Mouse (Mus musculus) urinary bladder, adult 2 months (tissue): Measurements from ENCODE around the gene Igf2. TPM values are rescaled to one million over a fixed set of nuclear protein-coding genes. Genes with fewer than 3 reads are reported as not detected.
A peak's percentile ranks its signal among the peaks of the same experiment; 100 is the strongest.

ENCODE experiments used
- DNase-seq: peaks from one replicate; pipeline ENCODE4 v3.0.0; 2022; ENCODE audit warnings: low spot score
- polyA plus RNA-seq: library from polyadenylated mRNA; depleted of rRNA; stranded (reverse); fragments of >200 nt; gene quantifications from 2 replicates; pipeline ENCODE4 v1.2.3, GENCODE M21; 2012; rRNA removed

The Igf2 gene
- polyA plus RNA-seq, 1 experiment: 11.9 TPM

- no peak for DNase-seq
These were observed 7.4 kb downstream of the Igf2 start for GRCm38 (mm10) chr7:142659181-142659681.

GRCm38 (mm10) chr7:142658681-142659180 lies 7.9 kb downstream of the Igf2 start:
- no peak for DNase-seq

GRCm38 (mm10) chr7:142657821-142658614 lies 8.6 kb downstream of the Igf2 start:
- DNase-seq: no peak

GRCm38 (mm10) chr7:142657341-142657791 lies 9.2 kb downstream of the Igf2 start:
- DNase-seq: no peak

- no peak for DNase-seq
These were observed 10.6 kb downstream of the Igf2 start for GRCm38 (mm10) chr7:142656055-142656454.

GRCm38 (mm10) chr7:142655633-142656032 lies 11.0 kb downstream of the Igf2 start:
- no peak for DNase-seq

- DNase-seq: no peak
These were observed 12.9 kb downstream of the Igf2 start for GRCm38 (mm10) chr7:142653726-142654125.

- DNase-seq: no peak
These were observed 19.9 kb downstream of the Igf2 start for GRCm38 (mm10) chr7:142646676-142647075.

- DNase-seq: no peak
These were observed 21.6 kb downstream of the Igf2 start for GRCm38 (mm10) chr7:142645045-142645444.

- DNase-seq: no peak
These were observed 30.4 kb downstream of the Igf2 start for GRCm38 (mm10) chr7:142636178-142636577.

GRCm38 (mm10) chr7:142630691-142631090 lies 35.9 kb downstream of the Igf2 start:
- no peak for DNase-seq

GRCm38 (mm10) chr7:142629806-142630205 lies 36.8 kb downstream of the Igf2 start:
- DNase-seq: no peak

GRCm38 (mm10) chr7:142622180-142622579 lies 44.4 kb downstream of the Igf2 start:
- DNase-seq: no peak

- DNase-seq: no peak
These were observed 53.5 kb downstream of the Igf2 start for GRCm38 (mm10) chr7:142613077-142613476.

- DNase-seq: peak; percentile 32
These were observed 55.8 kb downstream of the Igf2 start for GRCm38 (mm10) chr7:142610627-142611406.

- no peak for DNase-seq
These were observed 65.7 kb downstream of the Igf2 start for GRCm38 (mm10) chr7:142600921-142601320.

Other genes starting within 250 kb of the Igf2 start
- gene Syt8, start 232.0 kb downstream of the Igf2 start, polyA plus RNA-seq: 316 and 420 TPM in 2 replicates
- gene Tnni2, start 225.0 kb downstream of the Igf2 start, polyA plus RNA-seq: 39.4 and 48.2 TPM in 2 replicates
- 379 and 420 TPM in 2 replicates for gene Lsp1, start 206.0 kb downstream of the Igf2 start, polyA plus RNA-seq
- gene Tnnt3, start 168.0 kb downstream of the Igf2 start, polyA plus RNA-seq: 74.3 and 79.9 TPM in 2 replicates
- gene Mrpl23, start 134.1 kb downstream of the Igf2 start, polyA plus RNA-seq: 76.2 and 102 TPM in 2 replicates
- not detected in 2 replicates for gene Gm49394, start 3.1 kb upstream of the Igf2 start, polyA plus RNA-seq
- gene Ins2, start 76.6 kb upstream of the Igf2 start, polyA plus RNA-seq: not detected in 2 replicates